Mouse (Mus musculus): ENCODE data around the gene Il21. TPM values are rescaled to one million over a fixed set of nuclear protein-coding genes. Genes with fewer than 3 reads are reported as not detected.

The Il21 gene
- polyA plus RNA-seq, 2 experiments, result not detected

DNA sequence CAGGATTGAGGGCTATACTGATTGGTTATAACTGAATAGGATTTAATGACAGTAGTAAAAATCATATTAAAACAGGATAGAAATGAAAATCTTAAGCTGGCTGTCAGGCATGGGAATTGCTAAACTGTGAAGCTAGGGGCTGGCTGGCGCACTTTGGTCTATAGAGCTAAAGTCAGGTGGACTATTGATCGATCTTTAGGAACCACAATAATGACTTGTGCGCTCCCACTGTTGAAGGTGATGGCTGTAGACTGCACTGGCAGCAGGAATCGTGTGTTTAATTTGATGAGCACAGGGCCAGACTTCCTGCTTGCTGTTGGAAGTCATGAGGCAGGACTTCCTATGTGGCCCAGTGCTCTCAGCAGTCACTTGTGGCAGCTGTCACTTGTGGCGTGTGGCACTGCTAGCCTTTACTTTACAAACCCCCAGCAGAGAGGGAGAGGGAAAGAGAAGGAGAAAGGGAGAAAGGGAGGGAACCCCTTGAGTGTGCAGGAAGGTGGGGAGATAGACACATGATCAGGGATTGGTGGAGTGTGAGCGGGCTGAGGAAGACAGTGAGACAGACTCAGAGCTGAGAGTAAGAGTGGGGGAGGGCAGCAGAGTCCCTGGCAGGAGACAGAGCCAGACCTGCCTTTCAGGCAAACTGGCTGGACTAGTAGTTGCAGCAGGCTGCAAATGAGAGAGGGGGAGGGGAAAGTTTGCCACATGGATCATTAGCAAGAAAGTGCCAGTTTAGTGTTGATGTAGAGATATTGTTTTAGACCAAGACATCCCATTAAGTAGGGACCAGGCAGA is 31.1 kb downstream of the Il21 start:
- ATAC-seq (ENCODE audit: low FRiP score, low read depth) (no peak), DNase-seq (ENCODE audit: low spot score) (peak; percentile 25)
- Histone ChIP-seq H3K27ac (replicated peaks; ENCODE audit: low read depth, low read length) (no peak overlapping the region), H3K36me3 (ENCODE audit: control insufficient read depth, insufficient read depth, low read length) (no peaks in the 10 kb centered on the region), H3K4me3 (replicated peaks; ENCODE audit: low read length) (no peak overlapping the region), H3K4me2 (replicated peaks; ENCODE audit: low read depth, low read length, severe bottlenecking) (no peak overlapping the region), H3K9ac (ENCODE audit: low read depth, low read length, severe bottlenecking) (no peak overlapping the region), H3K27me3 (ENCODE audit: control insufficient read depth, insufficient read depth, low read length) (no peaks in the 10 kb centered on the region), H3K9me3 (ENCODE audit: control insufficient read depth, low read length) (no peaks in the 10 kb centered on the region), H3K4me1 (ENCODE audit: control insufficient read depth, insufficient read depth, low read length) (0 out of 2 replicates have a peak, but pooled peaks cover 3% of the 10 kb centered on the region)
- no peak for TF ChIP-seq POLR2A (IDR thresholded peaks at IDR 0.05; ENCODE audit: borderline replicate concordance, extremely low read depth, insufficient read depth, insufficient read length)
- WGBS, result 54% methylated on average over 6 of the region's 6 CpGs

GRCm38 (mm10) chr3:37198302-37198701 is 34.1 kb downstream of the Il21 start:
- Histone ChIP-seq H3K4me3 (replicated peaks; ENCODE audit: low read length) (no peak overlapping the region), H3K27ac (replicated peaks; ENCODE audit: low read depth, low read length) (no peak overlapping the region), H3K27me3 (ENCODE audit: control insufficient read depth, insufficient read depth, low read length) (no peaks in the 10 kb centered on the region), H3K4me2 (replicated peaks; ENCODE audit: low read depth, low read length, severe bottlenecking) (no peak overlapping the region), H3K9ac (ENCODE audit: low read depth, low read length, severe bottlenecking) (no peak overlapping the region), H3K4me1 (ENCODE audit: control insufficient read depth, insufficient read depth, low read length) (0 out of 2 replicates have a peak, but pooled peaks cover 3% of the 10 kb centered on the region), H3K9me3 (ENCODE audit: control insufficient read depth, low read length) (no peaks in the 10 kb centered on the region), H3K36me3 (ENCODE audit: control insufficient read depth, insufficient read depth, low read length) (no peaks in the 10 kb centered on the region)
- no peak for TF ChIP-seq POLR2A (IDR thresholded peaks at IDR 0.05; ENCODE audit: borderline replicate concordance, extremely low read depth, insufficient read depth, insufficient read length)
- DNase-seq (ENCODE audit: low spot score), result no peak
- ATAC-seq (ENCODE audit: low FRiP score, low read depth), result no peak
- 85% methylated on average over 5 of the region's 5 CpGs for WGBS

GRCm38 (mm10) chr3:37191953-37192352 is 40.5 kb downstream of the Il21 start:
- H3K27ac ChIP-seq (replicated peaks; ENCODE audit: low read depth, low read length), result no peak overlapping the region
- no peaks in the 10 kb centered on the region for H3K36me3 ChIP-seq (ENCODE audit: control insufficient read depth, insufficient read depth, low read length)
- no peak overlapping the region for H3K4me3 ChIP-seq (replicated peaks; ENCODE audit: low read length)
- H3K4me1 ChIP-seq (ENCODE audit: control insufficient read depth, insufficient read depth, low read length), result no peaks in the 10 kb centered on the region
- ATAC-seq (ENCODE audit: low FRiP score, low read depth) (no peak), DNase-seq (ENCODE audit: low spot score) (no peak)
- no peaks in the 10 kb centered on the region for H3K27me3 ChIP-seq (ENCODE audit: control insufficient read depth, insufficient read depth, low read length)
- no peak overlapping the region for H3K4me2 ChIP-seq (replicated peaks; ENCODE audit: low read depth, low read length, severe bottlenecking)
- TF ChIP-seq POLR2A (IDR thresholded peaks at IDR 0.05; ENCODE audit: borderline replicate concordance, extremely low read depth, insufficient read depth, insufficient read length), result no peak
- 59% methylated on average over 2 of the region's 2 CpGs for WGBS
- H3K9ac ChIP-seq (ENCODE audit: low read depth, low read length, severe bottlenecking), result no peak overlapping the region
- no peaks in the 10 kb centered on the region for H3K9me3 ChIP-seq (ENCODE audit: control insufficient read depth, low read length)

- H3K4me2 ChIP-seq (replicated peaks; ENCODE audit: low read depth, low read length, severe bottlenecking), result no peak overlapping the region
- WGBS, result 88% methylated on average over 1 of the region's 1 CpGs
- TF ChIP-seq POLR2A (IDR thresholded peaks at IDR 0.05; ENCODE audit: borderline replicate concordance, extremely low read depth, insufficient read depth, insufficient read length), result no peak
- no peaks in the 10 kb centered on the region for H3K27me3 ChIP-seq (ENCODE audit: control insufficient read depth, insufficient read depth, low read length)
- ATAC-seq (ENCODE audit: low FRiP score, low read depth) (no peak), DNase-seq (ENCODE audit: low spot score) (no peak)
- H3K27ac ChIP-seq (replicated peaks; ENCODE audit: low read depth, low read length), result no peak overlapping the region
- H3K36me3 ChIP-seq (ENCODE audit: control insufficient read depth, insufficient read depth, low read length), result no peaks in the 10 kb centered on the region
- no peak overlapping the region for H3K4me3 ChIP-seq (replicated peaks; ENCODE audit: low read length)
- H3K4me1 ChIP-seq (ENCODE audit: control insufficient read depth, insufficient read depth, low read length), result 0 out of 2 replicates have a peak, but pooled peaks cover 3% of the 10 kb centered on the region
- no peak overlapping the region for H3K9ac ChIP-seq (ENCODE audit: low read depth, low read length, severe bottlenecking)
- no peaks in the 10 kb centered on the region for H3K9me3 ChIP-seq (ENCODE audit: control insufficient read depth, low read length)
Measured at GRCm38 (mm10) chr3:37185534-37185933, 46.9 kb downstream of the Il21 start.

DNA sequence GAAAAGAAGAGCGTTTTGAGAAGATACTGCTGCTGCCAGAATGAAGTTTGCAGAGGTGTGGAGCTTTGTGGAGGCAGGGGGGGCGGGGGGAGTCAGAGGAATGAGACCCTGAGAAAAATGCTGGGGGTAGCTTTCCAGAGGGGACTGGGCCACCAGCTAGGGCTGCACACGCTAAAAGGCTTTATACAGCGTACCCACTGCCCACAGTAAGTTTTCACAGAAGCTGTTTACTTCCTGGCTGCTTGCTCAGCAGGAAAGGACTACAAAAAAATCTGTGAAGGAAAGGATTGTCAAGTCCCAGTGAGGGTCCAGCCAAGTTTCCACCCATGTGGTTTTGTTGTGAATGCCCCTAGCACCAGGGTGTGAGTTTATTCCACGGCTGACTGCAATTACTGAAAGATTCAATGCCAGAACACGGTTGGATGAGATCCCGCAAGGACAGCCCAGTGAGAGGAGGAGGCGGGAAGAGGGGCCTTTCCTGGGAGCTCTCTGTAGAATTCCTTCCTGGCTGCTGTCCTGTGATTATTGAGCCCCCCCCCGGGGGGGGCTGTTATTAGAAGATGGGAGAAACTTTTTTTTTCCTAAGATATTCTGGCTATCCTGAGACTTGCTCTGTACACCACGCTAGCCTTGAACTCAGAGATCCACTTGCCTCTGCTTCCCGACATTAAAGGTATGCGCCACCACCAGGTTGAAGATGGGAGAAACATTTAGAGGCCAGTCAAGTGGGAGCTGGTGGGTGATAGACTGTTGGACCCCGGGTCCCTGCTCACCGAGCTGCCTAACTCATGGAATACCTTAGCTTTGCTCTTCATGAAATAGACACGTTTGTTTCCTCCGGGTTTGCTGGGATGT is 49.8 kb downstream of the Il21 start:
- H3K36me3 ChIP-seq (ENCODE audit: control insufficient read depth, insufficient read depth, low read length), result no peaks in the 10 kb centered on the region
- no peaks in the 10 kb centered on the region for H3K27me3 ChIP-seq (ENCODE audit: control insufficient read depth, insufficient read depth, low read length)
- no peak for TF ChIP-seq POLR2A (IDR thresholded peaks at IDR 0.05; ENCODE audit: borderline replicate concordance, extremely low read depth, insufficient read depth, insufficient read length)
- H3K4me2 ChIP-seq (replicated peaks; ENCODE audit: low read depth, low read length, severe bottlenecking), result no peak overlapping the region
- H3K9ac ChIP-seq (ENCODE audit: low read depth, low read length, severe bottlenecking), result no peak overlapping the region
- H3K4me3 ChIP-seq (replicated peaks; ENCODE audit: low read length), result no peak overlapping the region
- ATAC-seq (ENCODE audit: low FRiP score, low read depth) (no peak), DNase-seq (ENCODE audit: low spot score) (peak; percentile 35)
- 51% methylated on average over 16 of the region's 16 CpGs for WGBS
- H3K9me3 ChIP-seq (ENCODE audit: control insufficient read depth, low read length), result no peaks in the 10 kb centered on the region
- no peak overlapping the region for H3K27ac ChIP-seq (replicated peaks; ENCODE audit: low read depth, low read length)
- H3K4me1 ChIP-seq (ENCODE audit: control insufficient read depth, insufficient read depth, low read length), result 0 out of 2 replicates have a peak, but pooled peaks cover 3% of the 10 kb centered on the region

Data from limb, embryonic 14.5 days (tissue).